In genomic region chr2:3117855-3118202, GRCm38 (mm10) we compare ENCODE assay signal across 8 mouse cellular contexts. TPM values are rescaled to one million over a fixed set of nuclear protein-coding genes. Genes with fewer than 3 reads are reported as not detected.
DNase-seq lines count a peak whose midpoint lies in the region; ATAC-seq and TF ChIP-seq lines count a peak whose summit lies in the region.

No protein-coding gene starts in this region.

- H3K79me3 ChIP-seq in C2C12 (ENCODE audit: low read depth), result peaks cover 31% of the 10 kb centered on the region

- H3K4me1 ChIP-seq in heart, adult 2 months (ENCODE audit: control insufficient read depth, insufficient read depth, low read length), result peaks cover 15% of the 10 kb centered on the region
- peaks cover 14% of the 10 kb centered on the region for H3K4me1 ChIP-seq in forebrain, embryonic 16.5 days (replicated peaks; ENCODE audit: control insufficient read depth, insufficient read depth, low read length)
- H3K4me1 ChIP-seq in liver, postnatal 0 days (ENCODE audit: insufficient read depth), result no peaks in the 10 kb centered on the region

- 29% methylated on average over 2 of the region's 2 CpGs for WGBS in heart, adult 2 months
- 35% methylated on average over 2 of the region's 2 CpGs for WGBS in forebrain, embryonic 16.5 days
- WGBS in liver, postnatal 0 days (ENCODE audit: insufficient replicate concordance), result 35% methylated on average over 2 of the region's 2 CpGs

- H3K4me2 ChIP-seq in forebrain, embryonic 16.5 days (ENCODE audit: low read length), result peak overlapping the region; percentile 68
- H3K4me2 ChIP-seq in liver, postnatal 0 days (ENCODE audit: low read depth, low read length), result peak overlapping the region; percentile 91

- H3K4me3 ChIP-seq in heart, adult 2 months, result peak overlapping the region; percentile 84; the same call in 1 of the 2 replicates
- peak overlapping the region; percentile 72 for H3K4me3 ChIP-seq in C2C12 (ENCODE audit: insufficient read depth, poor library complexity, severe bottlenecking)
- H3K4me3 ChIP-seq in forebrain, embryonic 16.5 days (replicated peaks; ENCODE audit: low read length), result peak overlapping the region; percentile 81
- H3K4me3 ChIP-seq in liver, postnatal 0 days (ENCODE audit: low read depth, low read length), result peak overlapping the region; percentile 72

- TF ChIP-seq CTCF in heart, adult 2 months (IDR thresholded peaks at IDR 0.05), result no peak
- no peak for TF ChIP-seq CTCF in C2C12 (IDR thresholded peaks at IDR 0.05; ENCODE audit: control insufficient read depth, insufficient read depth, insufficient read length)
- TF ChIP-seq CTCF in liver, postnatal 0 days (IDR thresholded peaks at IDR 0.05; ENCODE audit: low read depth), result no peak

- TF ChIP-seq EP300 in heart, adult 2 months (IDR thresholded peaks at IDR 0.05; ENCODE audit: insufficient read depth, low read depth, low read length), result no peak
- no peak for TF ChIP-seq EP300 in liver, postnatal 0 days (IDR thresholded peaks at IDR 0.05; ENCODE audit: low read depth)

- no peak for DNase-seq in heart, adult 2 months
- no peak for DNase-seq in heart, postnatal 14 days
- DNase-seq in liver, postnatal 0 days, result no peak
- DNase-seq in spleen, postnatal 36 days (ENCODE audit: low spot score in 2 of 2), result no peak
- DNase-seq in adrenal gland, postnatal 25 days, result no peak

- no peak overlapping the region for H3ac ChIP-seq in C2C12 (ENCODE audit: control insufficient read depth, insufficient read length, low read depth)

- no peaks in the 10 kb centered on the region for H3K9me3 ChIP-seq in forebrain, embryonic 16.5 days (ENCODE audit: control insufficient read depth, low read length)
- no peaks in the 10 kb centered on the region for H3K9me3 ChIP-seq in liver, postnatal 0 days (ENCODE audit: low read length)

- intact Hi-C loops in heart, adult 2 months (cut with DNase I), result loop anchor here (1.0 to 10.0 kb wide), 6 partner anchors 55 to 297 kb away; partner anchors contain the start of genes Nmt2 and Rpp38
- intact Hi-C loops in heart, postnatal 14 days (cut with DNase I), result loop anchor here (1.0 to 5.0 kb wide), 4 partner anchors 25 to 164 kb away; partner anchors contain the start of gene Nmt2

- no peaks in the 10 kb centered on the region for H3K27me3 ChIP-seq in heart, adult 2 months (ENCODE audit: control insufficient read depth, insufficient read depth, low read length)
- no peaks in the 10 kb centered on the region for H3K27me3 ChIP-seq in C2C12 (ENCODE audit: control insufficient read depth, insufficient read depth, insufficient read length)
- no peaks in the 10 kb centered on the region for H3K27me3 ChIP-seq in forebrain, embryonic 16.5 days (replicated peaks; ENCODE audit: control insufficient read depth, insufficient read depth, low read length)
- peaks cover 7% of the 10 kb centered on the region; the same call in 1 of the 2 replicates for H3K27me3 ChIP-seq in liver, postnatal 0 days (ENCODE audit: insufficient read depth, low read length)

- ATAC-seq in forebrain, embryonic 16.5 days, result no peak; the same call in 1 of the 2 replicates
- no peak for ATAC-seq in liver, postnatal 0 days
- no peak for ATAC-seq in erythroid progenitor cell, adult 5-6 weeks (replicated peaks; ENCODE audit: low FRiP score, poor library complexity, severe bottlenecking)

- 0 out of 2 replicates have a peak overlapping the region, but pooled peaks have one; percentile 20 for H3K9ac ChIP-seq in heart, adult 2 months (ENCODE audit: low read depth, low read length)
- H3K9ac ChIP-seq in forebrain, embryonic 16.5 days (replicated peaks; ENCODE audit: low read depth, low read length), result peak overlapping the region; percentile 95
- no peak overlapping the region for H3K9ac ChIP-seq in liver, postnatal 0 days (replicated peaks)

- peak overlapping the region; percentile 54 for H3K27ac ChIP-seq in heart, adult 2 months
- no peak overlapping the region; the same call in 1 of the 2 replicates for H3K27ac ChIP-seq in forebrain, embryonic 16.5 days (ENCODE audit: low read length)
- H3K27ac ChIP-seq in liver, postnatal 0 days (ENCODE audit: low read depth), result no peak overlapping the region

- peaks cover 11% of the 10 kb centered on the region for H3K36me3 ChIP-seq in heart, adult 2 months (ENCODE audit: control insufficient read depth, insufficient read depth, low read length)
- H3K36me3 ChIP-seq in C2C12 (ENCODE audit: control insufficient read depth, insufficient read depth), result no peaks in the 10 kb centered on the region
- H3K36me3 ChIP-seq in forebrain, embryonic 16.5 days (ENCODE audit: control insufficient read depth, insufficient read depth), result no peaks in the 10 kb centered on the region
- H3K36me3 ChIP-seq in liver, postnatal 0 days (replicated peaks; ENCODE audit: insufficient read depth, low read length), result no peaks in the 10 kb centered on the region

- TF ChIP-seq POLR2A in heart, adult 2 months (IDR thresholded peaks at IDR 0.05; ENCODE audit: insufficient read depth, low read depth, low read length), result no peak

- H3K79me2 ChIP-seq in heart, adult 2 months (replicated peaks; ENCODE audit: control insufficient read depth, insufficient read depth, low read length), result no peaks in the 10 kb centered on the region
- peaks cover 47% of the 10 kb centered on the region for H3K79me2 ChIP-seq in C2C12 (ENCODE audit: control insufficient read depth, insufficient read depth)

TF ChIP-seq in C2C12, 6 proteins besides CTCF, POLR2A, EP300 and RAD21:
- TF ChIP-seq FOSL1 (IDR thresholded peaks at IDR 0.05; ENCODE audit: insufficient read depth, low read length, poor library complexity, severe bottlenecking), result no peak
- no peak for TF ChIP-seq CEBPB (IDR thresholded peaks at IDR 0.05; ENCODE audit: low read depth)
- TF ChIP-seq USF1 (IDR thresholded peaks at IDR 0.05; ENCODE audit: low read depth), result no peak
- TF ChIP-seq MYOG (IDR thresholded peaks at IDR 0.05; ENCODE audit: control insufficient read depth, extremely low read depth, insufficient read length), result no peak
- TF ChIP-seq MAX (IDR thresholded peaks at IDR 0.05), result no peak
- no peak for TF ChIP-seq MYOD1 (IDR thresholded peaks at IDR 0.05; ENCODE audit: control insufficient read depth, insufficient read length, low read depth)

RNA-seq across cellular contexts. Expression of gene Fam171a1, which starts 3.8 kb away (rescaled TPM):
- 10 to 100 TPM; 14.1 to 14.3 TPM for total RNA-seq in heart, adult 2 months (2021)
- 10.8 and 19.2 TPM in 2 replicates for polyA plus RNA-seq in heart, adult 2 months (2012; rRNA removed)
- total RNA-seq in heart, postnatal 14 days (2021), result 10 to 100 TPM; 20.9 to 22.4 TPM
- 33.3 TPM for polyA plus RNA-seq in C2C12 (2012; fragmentation: generic; extraction: Trizol)
- polyA plus RNA-seq in forebrain, embryonic 16.5 days (2015; fragmentation: Nextera tagmentation; extraction: Ambion mirVana), result 30.8 and 32.3 TPM in 2 replicates
- 2.4 and 2.5 TPM in 2 replicates for polyA plus RNA-seq in liver, postnatal 0 days (2015; fragmentation: Nextera tagmentation; extraction: Ambion mirVana)
- not detected in 2 replicates for total RNA-seq in erythroid progenitor cell, adult 5-6 weeks (2015; ENCODE audit: low replicate concordance)
- 0.08 and 0.39 TPM in 2 replicates for total RNA-seq in erythroid progenitor cell, adult 5-6 weeks (2017; ENCODE audit: low replicate concordance)
- total RNA-seq in adrenal gland, postnatal 25 days (2021), result 27.7 and 33.6 TPM in 2 replicates

Comparison
In these comparisons a context has a peak if more than half of its experiments do, and no peak if none do; other contexts are left out.
1. RNA of gene Fam171a1, which starts 3.8 kb away (total RNA-seq): 27.7 to 33.6 TPM in adrenal gland, postnatal 25 days, 20.9 to 22.4 TPM in heart, postnatal 14 days and 14.1 to 14.3 TPM in heart, adult 2 months; 0.08 to 0.39 TPM in erythroid progenitor cell, adult 5-6 weeks; every median in the first group is over 10 times any median in the second.
2. Peak in every context shown above with its lines, with median percentiles within 50 percentile points of each other: H3K4me3 ChIP-seq.